Mouse (Mus musculus) kidney, adult 2 months (tissue): ENCODE data around the gene 1700066M21Rik. TPM values are rescaled to one million over a fixed set of nuclear protein-coding genes. Genes with fewer than 3 reads are reported as not detected.
A peak's percentile ranks its signal among the peaks of the same experiment; 100 is the strongest.

Source experiments
- DNase-seq: peaks from one replicate; pipeline ENCODE4 v3.0.0; 2021
- H3K27ac ChIP-seq: fragments of 200-500 bp; 2 replicates; pipeline ENCODE4 v1.5.1; 2012; ENCODE audit warnings: low read depth, low read length, control low read depth, inconsistent platforms; ENCODE audit not compliant: insufficient read depth
- H3K27me3 ChIP-seq: fragments of 200-500 bp; replicated peaks from 2 replicates; pipeline ENCODE4 v1.6.1; 2012; ENCODE audit warnings: mild to moderate bottlenecking, moderate library complexity, low read length, inconsistent platforms; ENCODE audit not compliant: control insufficient read depth, insufficient read depth
- H3K36me3 ChIP-seq: fragments of 200-500 bp; 2 replicates; pipeline ENCODE4 v1.6.1; 2012; ENCODE audit warnings: mild to moderate bottlenecking, moderate library complexity, low read length, inconsistent platforms; ENCODE audit not compliant: control insufficient read depth, insufficient read depth
- H3K4me1 ChIP-seq: fragments of 200-500 bp; 2 replicates; pipeline ENCODE4 v1.6.1; 2011; ENCODE audit warnings: low read length; ENCODE audit not compliant: control insufficient read depth, insufficient read depth
- H3K4me3 ChIP-seq: fragments of 200-500 bp; 2 replicates; pipeline ENCODE4 v1.5.1; 2011; ENCODE audit warnings: mild to moderate bottlenecking, low read depth, low read length, control low read depth; ENCODE audit not compliant: insufficient read depth
- CTCF ChIP-seq: fragments of 200-500 bp; conservative IDR thresholded peaks from 2 replicates; pipeline ENCODE4 v1.5.1; 2011; ENCODE audit warnings: low read depth, mild to moderate bottlenecking, control low read depth, low read length, moderate library complexity, mixed read lengths; ENCODE audit not compliant: insufficient read depth, insufficient read length
- POLR2A ChIP-seq: fragments of 200-500 bp; IDR thresholded peaks from one replicate; pipeline ENCODE4 v1.6.1; 2011; ENCODE audit warnings: low read depth, low read length, control low read depth
- WGBS: fragments of 180-500 bp; shearing (Covaris S2); methylation state at CpG from one replicate; pipeline ENCODE4 v1.1.7; 2018; 5-methylcytosine and 5-hydroxymethylcytosine counted together
- polyA plus RNA-seq: library from polyadenylated mRNA; depleted of rRNA; stranded (reverse); fragments of >200 nt; gene quantifications from 2 replicates; pipeline ENCODE4 v1.2.3, GENCODE M21; 2012

The 1700066M21Rik gene
- polyA plus RNA-seq, 1 experiment: 2.8 TPM

GRCm38 (mm10) chr1:57392417-57392816 lies 15.0 kb downstream of the 1700066M21Rik start:
- Histone ChIP-seq H3K4me1 (no peaks in the 10 kb centered on the region), H3K27ac (no peak overlapping the region), H3K36me3 (no peaks in the 10 kb centered on the region; the same call in none of the 2 replicates), H3K27me3 (no peaks in the 10 kb centered on the region), H3K4me3 (no peak overlapping the region)
- TF ChIP-seq POLR2A (no peak), CTCF (no peak)
- no peak for DNase-seq
- WGBS: 51% methylated on average over 4 of the region's 4 CpGs

GRCm38 (mm10) chr1:57394051-57394450 lies 16.6 kb downstream of the 1700066M21Rik start:
- 48% methylated on average over 3 of the region's 3 CpGs for WGBS
- TF ChIP-seq POLR2A: no peak
- no peak for TF ChIP-seq CTCF
- peak; percentile 52 for DNase-seq
- no peak overlapping the region for H3K27ac ChIP-seq
- H3K4me1 ChIP-seq: no peaks in the 10 kb centered on the region
- no peak overlapping the region for H3K4me3 ChIP-seq
- H3K36me3 ChIP-seq: no peaks in the 10 kb centered on the region; the same call in none of the 2 replicates
- no peaks in the 10 kb centered on the region for H3K27me3 ChIP-seq

GRCm38 (mm10) chr1:57400321-57400720 lies 22.9 kb downstream of the 1700066M21Rik start:
- Histone ChIP-seq H3K4me3 (no peak overlapping the region), H3K4me1 (no peaks in the 10 kb centered on the region), H3K36me3 (no peaks in the 10 kb centered on the region; the same call in 1 of the 2 replicates), H3K27ac (no peak overlapping the region), H3K27me3 (no peaks in the 10 kb centered on the region)
- no peak for TF ChIP-seq POLR2A
- no peak for TF ChIP-seq CTCF
- WGBS: 97% methylated on average over 2 of the region's 2 CpGs
- DNase-seq: no peak

- H3K4me1 ChIP-seq: no peaks in the 10 kb centered on the region
- no peak overlapping the region for H3K4me3 ChIP-seq
- no peak for TF ChIP-seq POLR2A
- TF ChIP-seq CTCF: no peak
- H3K27me3 ChIP-seq: no peaks in the 10 kb centered on the region
- H3K27ac ChIP-seq: no peak overlapping the region
- no peak for DNase-seq
- WGBS: 96% methylated on average over 2 of the region's 2 CpGs
- no peaks in the 10 kb centered on the region; the same call in 1 of the 2 replicates for H3K36me3 ChIP-seq
Observed at GRCm38 (mm10) chr1:57400877-57401276, 23.5 kb downstream of the 1700066M21Rik start.

GRCm38 (mm10) chr1:57402116-57402515 lies 24.7 kb downstream of the 1700066M21Rik start:
- Histone ChIP-seq H3K4me1 (no peaks in the 10 kb centered on the region), H3K36me3 (no peaks in the 10 kb centered on the region; the same call in 1 of the 2 replicates), H3K27ac (no peak overlapping the region), H3K4me3 (no peak overlapping the region), H3K27me3 (no peaks in the 10 kb centered on the region)
- TF ChIP-seq CTCF (no peak), POLR2A (no peak)
- DNase-seq: no peak
- 87% methylated on average over 5 of the region's 5 CpGs for WGBS

- H3K27me3 ChIP-seq: no peaks in the 10 kb centered on the region
- H3K4me3 ChIP-seq: peak within 1 kb of the TSS; percentile 85
- WGBS: under 1% methylated on average over 72 of the region's 72 CpGs
- TF ChIP-seq CTCF (no peak), POLR2A (peak; percentile 40)
- peaks cover 6% of the 10 kb centered on the region; the same call in 1 of the 2 replicates for H3K4me1 ChIP-seq
- H3K27ac ChIP-seq: peak within 1 kb of the TSS; percentile 94
- peak; percentile 89 for DNase-seq
- no peaks in the 10 kb centered on the region for H3K36me3 ChIP-seq
Observed at GRCm38 (mm10) chr1:57406187-57407151, 29.0 kb downstream of the 1700066M21Rik start, which contains the start of the genes Maip1 and Tyw5. Maip1 (plus strand) TSS chr1:57406328. Tyw5 (minus strand) TSS chr1:57407101.

- peaks cover 1% of the 10 kb centered on the region; the same call in 1 of the 2 replicates for H3K36me3 ChIP-seq
- 76% methylated on average over 2 of the region's 2 CpGs for WGBS
- no peak for DNase-seq
- peaks cover 6% of the 10 kb centered on the region; the same call in 1 of the 2 replicates for H3K4me1 ChIP-seq
- H3K27me3 ChIP-seq: no peaks in the 10 kb centered on the region
- H3K27ac ChIP-seq: no peak overlapping the region
- no peak overlapping the region for H3K4me3 ChIP-seq
- TF ChIP-seq POLR2A: no peak
- TF ChIP-seq CTCF: no peak
Observed at GRCm38 (mm10) chr1:57408994-57409393, 31.6 kb downstream of the 1700066M21Rik start.
